Mouse (Mus musculus): ENCODE measurements around the gene Il5.

GRCm38 (mm10) chr11:53681686-53682085, 38.9 kb upstream of the Il5 start:
- no peak for TF ChIP-seq GATA1 (IDR thresholded peaks at IDR 0.05; ENCODE audit: low read length)
- TF ChIP-seq TAL1 (IDR thresholded peaks at IDR 0.05; ENCODE audit: low read length): no peak
